Mouse (Mus musculus) brain, embryonic 14.5 days (tissue): ENCODE results near the gene Jazf1.

Experiments used
- CTCF ChIP-seq: fragments of 200-500 bp; IDR thresholded peaks from 2 replicates; pipeline ENCODE4 v1.5.1; 2012; ENCODE audit warnings: inconsistent platforms, mild to moderate bottlenecking, moderate library complexity, borderline replicate concordance; ENCODE audit not compliant: insufficient read depth, insufficient read length; ENCODE audit errors: extremely low read depth
- POLR2A ChIP-seq: fragments of 200-500 bp; IDR thresholded peaks from 2 replicates; pipeline ENCODE4 v1.6.1; 2012; ENCODE audit warnings: mild to moderate bottlenecking, inconsistent platforms, borderline replicate concordance; ENCODE audit not compliant: poor library complexity, insufficient read depth, insufficient read length, severe bottlenecking; ENCODE audit errors: extremely low read depth

DNA sequence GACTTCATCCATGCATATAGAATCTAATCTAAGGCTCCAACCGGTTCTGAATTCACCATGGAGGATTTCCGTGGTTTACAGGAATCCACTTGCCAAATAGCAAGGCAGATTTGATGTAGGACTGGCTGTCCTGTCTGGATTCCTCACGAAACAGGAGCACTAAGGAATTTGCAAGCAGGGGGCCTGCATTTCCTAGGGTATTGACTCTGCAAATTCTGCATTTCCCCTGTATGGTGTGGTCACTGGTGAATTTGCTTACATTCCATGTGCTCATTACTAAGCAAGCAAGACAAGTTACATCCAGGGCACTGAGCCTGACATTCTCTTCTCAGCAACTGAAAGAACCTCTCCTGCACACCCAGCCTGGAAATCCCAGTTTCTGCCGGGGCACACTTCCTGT is 18.4 kb upstream of the Jazf1 start:
- TF ChIP-seq CTCF (no peak), POLR2A (no peak)
